Mouse (Mus musculus) heart, postnatal 10 days (tissue): ENCODE data around the gene Susd2. TPM values are rescaled to one million over a fixed set of nuclear protein-coding genes. Genes with fewer than 3 reads are reported as not detected.

Experiments
- DNase-seq, 2 experiments: peaks; one replicate each; pipeline ENCODE4 v3.0.0; 2021
- intact Hi-C: fragments of 180-260 bp; cut with DNase I; formaldehyde crosslinking; loops from one replicate; pipeline ENCODE4 v1.15.1; 2025
- total RNA-seq, 2 experiments: library from RNA; stranded (reverse); gene quantifications; 2 replicates each; pipeline ENCODE4 v1.2.3; 2021

The Susd2 gene
- total RNA-seq, 2 experiments from 2014 or later, result 2.8 to 3.4 TPM

- peak; percentile 68 to 71 for DNase-seq
These were observed 11.2 kb downstream of the Susd2 start for GRCm38 (mm10) chr10:75632633-75633032.

GRCm38 (mm10) chr10:75627490-75627889 is 16.3 kb downstream of the Susd2 start:
- DNase-seq, result no peak
- intact Hi-C loops, result no loop called here

More at GRCm38 (mm10) chr10:75632633-75633032, 11.2 kb downstream of the Susd2 start:
- intact Hi-C loops, result no loop called here

DNA sequence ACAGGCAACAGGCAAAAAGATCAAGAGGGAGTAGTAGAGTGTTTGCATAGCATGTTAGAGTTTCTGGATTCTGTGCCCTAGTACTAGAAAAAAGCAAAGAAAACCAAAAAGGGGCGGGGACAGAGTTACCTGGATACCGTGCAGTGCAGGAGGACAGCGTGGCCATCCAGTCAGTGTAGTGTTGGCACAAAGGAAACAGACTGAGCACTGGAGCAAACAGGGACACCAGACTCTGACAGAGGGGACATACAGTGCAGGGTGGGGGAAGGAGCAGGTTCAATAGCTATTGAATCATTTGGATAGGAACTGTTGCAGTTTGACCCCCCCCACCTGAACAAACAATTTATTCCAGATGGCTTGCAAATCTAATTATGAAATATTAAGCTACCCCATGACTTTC is 16.8 kb downstream of the Susd2 start:
- DNase-seq, result no peak
- intact Hi-C loops, result no loop called here

DNA sequence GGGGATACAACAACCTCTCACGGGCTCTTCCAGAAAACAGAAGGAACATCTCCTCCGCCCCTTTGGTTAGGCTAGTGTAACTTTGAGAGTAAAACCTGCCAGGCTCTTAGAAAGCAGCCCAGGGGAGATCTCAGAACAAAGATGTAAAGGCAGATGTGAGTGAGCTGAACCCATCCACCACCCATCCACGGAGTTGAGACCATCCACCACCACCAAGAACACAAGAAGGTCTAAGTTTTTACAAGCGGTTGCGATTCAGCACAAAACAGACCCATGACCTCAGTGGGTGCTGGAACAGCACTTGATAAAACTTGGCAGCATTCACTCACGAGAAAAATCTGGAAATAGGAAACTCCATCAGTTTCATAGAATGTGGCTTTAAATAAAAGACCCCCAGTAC is 17.9 kb downstream of the Susd2 start:
- intact Hi-C loops, result no loop called here
- no peak for DNase-seq

GRCm38 (mm10) chr10:75620818-75621217 is 23.0 kb downstream of the Susd2 start:
- intact Hi-C loops, result no loop called here
- no peak for DNase-seq

- no peak for DNase-seq
- intact Hi-C loops, result no loop called here
These were observed 27.8 kb downstream of the Susd2 start for GRCm38 (mm10) chr10:75616044-75616443.

GRCm38 (mm10) chr10:75610486-75610885 is 33.3 kb downstream of the Susd2 start:
- no peak for DNase-seq
- intact Hi-C loops, result no loop called here

- intact Hi-C loops, result no loop called here
- no peak for DNase-seq
These were observed 34.8 kb downstream of the Susd2 start for GRCm38 (mm10) chr10:75608975-75609374.

DNA sequence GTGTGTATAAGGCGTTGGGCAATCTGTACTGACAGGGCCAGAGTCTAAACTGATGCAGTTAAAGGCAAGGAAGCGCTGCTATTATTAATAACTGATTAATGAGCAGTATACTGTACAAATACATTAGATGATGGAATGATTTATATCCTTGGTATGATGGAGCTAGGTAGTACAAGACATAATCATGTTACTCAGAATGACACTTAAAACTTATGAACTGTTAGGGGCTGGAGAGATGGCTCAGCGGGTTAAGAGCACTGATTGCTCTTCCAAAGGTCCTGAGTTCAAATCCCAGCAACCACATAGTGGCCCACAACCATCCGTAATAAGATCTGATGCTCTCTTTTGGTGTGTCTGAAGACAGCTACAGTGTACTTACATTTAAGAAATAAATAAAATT is 36.6 kb downstream of the Susd2 start:
- no peak for DNase-seq
- intact Hi-C loops, result no loop called here

- DNase-seq, result no peak
- intact Hi-C loops, result no loop called here
These were observed 38.5 kb downstream of the Susd2 start for GRCm38 (mm10) chr10:75605162-75605846.

GRCm38 (mm10) chr10:75600189-75600730 is 43.5 kb downstream of the Susd2 start:
- intact Hi-C loops, result no loop called here
- peak in 1 of 2 experiments; percentile 11 for DNase-seq

- peak; percentile 84 to 86 for DNase-seq
- intact Hi-C loops, result no loop called here
These were observed 47.8 kb downstream of the Susd2 start for GRCm38 (mm10) chr10:75595981-75596380.

DNA sequence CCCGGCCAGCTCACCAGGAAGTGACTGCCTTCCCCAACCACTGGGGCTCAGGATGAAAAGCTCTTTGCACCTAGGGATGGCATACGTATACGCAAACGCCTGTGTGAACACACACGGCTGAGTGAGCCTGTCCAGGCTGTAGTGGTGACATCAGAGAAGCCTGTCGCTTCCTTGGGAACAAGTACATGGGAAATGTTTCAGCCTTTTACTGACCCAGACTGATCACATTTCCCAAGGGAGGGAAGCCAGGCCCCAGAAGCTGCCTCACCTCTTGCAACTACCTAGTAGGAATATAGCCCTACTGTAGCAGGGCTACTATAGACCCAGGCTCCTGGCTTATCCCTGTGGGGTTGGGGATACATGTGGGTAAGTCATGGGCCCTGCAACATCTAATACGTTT is 51.2 kb downstream of the Susd2 start:
- intact Hi-C loops, result no loop called here
- DNase-seq, result peak; percentile 4 to 12

DNA sequence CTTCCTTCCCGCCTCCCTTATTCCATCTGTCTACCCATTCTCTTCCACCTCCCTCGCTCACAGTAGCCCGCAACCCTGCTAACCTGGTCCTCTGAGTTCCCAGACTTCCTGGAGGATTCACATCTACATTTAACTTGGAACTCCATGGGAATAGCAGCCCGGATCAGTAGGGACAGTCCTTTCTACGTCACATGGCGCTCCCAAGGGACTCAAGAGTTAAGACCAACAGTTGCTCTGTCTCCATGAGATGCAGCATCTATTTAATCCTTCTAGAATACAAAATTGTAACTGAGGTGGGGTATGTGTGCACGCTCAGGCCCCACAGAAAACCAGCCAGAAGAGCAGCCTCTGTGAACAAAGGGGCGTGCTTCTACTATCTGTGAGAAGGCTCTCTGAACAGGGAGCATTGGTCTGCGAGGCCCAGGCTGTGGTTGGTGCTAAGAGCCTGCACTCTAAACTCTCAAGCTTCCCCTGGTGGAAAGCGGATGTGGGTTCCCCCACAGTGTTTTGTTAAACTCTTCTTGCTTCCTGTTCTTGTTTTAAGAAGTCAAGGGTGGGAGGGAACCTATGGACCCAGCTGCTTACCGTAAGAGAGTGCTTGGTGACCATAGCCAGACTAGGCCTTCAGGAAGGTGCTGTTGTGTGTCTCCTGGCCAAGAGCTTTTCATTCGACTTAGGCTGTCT is 52.5 kb downstream of the Susd2 start:
- peak; percentile 70 to 74 for DNase-seq
- intact Hi-C loops, result no loop called here

DNA sequence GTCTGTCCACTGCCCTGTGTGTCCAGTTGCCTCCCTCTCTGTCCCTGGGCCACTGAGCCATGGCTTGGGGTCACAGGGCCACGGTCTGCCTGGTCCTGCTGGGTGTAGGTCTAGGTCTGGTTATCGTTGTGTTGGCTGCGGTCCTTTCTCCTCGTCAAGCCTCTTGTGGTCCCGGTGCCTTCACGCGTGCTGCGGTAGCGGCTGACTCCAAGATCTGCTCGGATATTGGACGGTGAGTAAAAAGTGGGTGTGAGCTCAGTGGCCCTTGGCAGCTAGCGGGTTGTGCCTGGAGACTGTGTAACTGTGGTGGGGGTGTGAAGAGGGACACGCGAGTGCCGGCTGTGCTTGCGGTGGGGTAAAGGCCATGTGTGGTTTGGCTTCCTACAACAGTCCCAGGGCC is 54.2 kb downstream of the Susd2 start:
- intact Hi-C loops, result loop anchor here (5.0 kb wide), 2 partner anchors 243 to 363 kb away; partner anchors contain the start of gene Gm5134
- DNase-seq, result peak; percentile 45 to 46

DNA sequence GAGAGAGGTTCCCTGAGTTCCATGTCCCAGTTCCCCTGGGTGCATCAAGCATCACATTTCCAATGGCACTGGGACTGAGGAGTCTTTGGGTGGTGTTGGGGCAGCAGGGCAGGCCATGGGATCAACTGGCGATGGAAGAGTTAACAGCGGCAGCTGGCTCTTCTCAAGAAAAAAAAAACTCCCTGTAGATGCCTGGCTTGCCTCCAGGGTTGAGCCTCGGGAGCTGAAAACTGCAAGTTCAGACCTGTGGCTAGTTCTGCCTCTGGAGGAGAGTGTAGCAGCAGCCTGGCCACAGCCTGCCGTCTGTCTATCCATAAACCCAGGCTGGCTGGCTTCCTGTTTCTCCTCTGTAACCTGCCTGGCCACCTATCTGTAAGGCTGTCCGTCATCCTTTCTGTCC is 54.7 kb downstream of the Susd2 start, which contains the start of gene Ggt5:
Ggt5 (plus strand) TSS at position 212 of the 400 bp plus-strand sequence.
- DNase-seq, result peak; percentile 78 to 83
- intact Hi-C loops, result loop anchor here (5.0 kb wide), 2 partner anchors 243 to 363 kb away; partner anchors contain the start of gene Gm5134

- intact Hi-C loops, result loop anchor here (5.0 kb wide), 2 partner anchors 244 to 364 kb away; partner anchors contain the start of gene Gm5134
- peak; percentile 32 to 55 for DNase-seq
These were observed 55.5 kb downstream of the Susd2 start for GRCm38 (mm10) chr10:75588336-75588735.

DNA sequence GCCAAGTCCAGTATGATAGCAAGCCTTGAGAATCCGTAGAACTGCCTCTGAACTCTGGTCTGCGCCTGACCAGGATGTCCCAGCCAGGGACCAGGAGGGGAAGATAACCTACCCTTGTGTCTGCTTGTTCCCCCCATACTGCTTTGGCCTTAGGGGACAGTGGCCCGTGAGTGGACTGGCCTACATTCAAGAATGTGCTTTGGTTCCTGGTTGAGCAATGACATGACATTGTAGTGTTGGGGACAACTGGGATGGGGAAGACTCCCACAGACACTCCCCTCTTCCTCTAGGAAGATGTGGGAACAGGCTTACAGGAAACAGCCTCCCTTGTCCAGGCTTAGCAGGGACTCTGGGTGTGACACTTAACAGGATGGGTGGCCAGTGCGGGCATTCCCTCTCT is 56.0 kb downstream of the Susd2 start:
- intact Hi-C loops, result loop anchor here (2.0 to 5.0 kb wide), 4 partner anchors 117 to 365 kb away; partner anchors contain the start of gene Gm5134
- DNase-seq, result peak; percentile 48 to 59
